Mouse (Mus musculus): ENCODE data around the gene Cd274. TPM values are rescaled to one million over a fixed set of nuclear protein-coding genes. Genes with fewer than 3 reads are reported as not detected.

Gene Cd274
- polyA plus RNA-seq (2016; fragmentation: Nextera tagmentation; extraction: Ambion mirVana) = 0.13 and 0.21 TPM in 2 replicates

GRCm38 (mm10) chr19:29366969-29367622 is at the start of gene Cd274, which contains the start of gene Plgrkt:
Gene Cd274 (plus strand): TSS chr19:29367455.
Gene Plgrkt (minus strand): TSS chr19:29367390.
- Histone ChIP-seq H3K27ac (no peak within 1 kb of the TSS), H3K4me3 (replicated peaks) (peak within 1 kb of the TSS; percentile 52), H3K36me3 (no peaks in the 10 kb centered on the region), H3K4me2 (peak within 1 kb of the TSS; percentile 87), H3K4me1 (replicated peaks) (peaks cover 8% of the 10 kb centered on the region; the same call in 1 of the 2 replicates), H3K9ac (replicated peaks) (peak within 1 kb of the TSS; percentile 52), H3K27me3 (peaks cover 11% of the 10 kb centered on the region; the same call in 1 of the 2 replicates), H3K9me3 (no peaks in the 10 kb centered on the region)
- WGBS = 3% methylated on average over 26 of the region's 26 CpGs
- no peak for ATAC-seq (ENCODE audit: insufficient number of reproducible peaks, insufficient read depth, low FRiP score, low TSS enrichment, low read depth)

- ATAC-seq (ENCODE audit: insufficient number of reproducible peaks, insufficient read depth, low FRiP score, low TSS enrichment, low read depth) = no peak
- H3K27ac ChIP-seq = no peak overlapping the region
- H3K4me1 ChIP-seq (replicated peaks) = 0 out of 2 replicates have a peak, but pooled peaks cover 7% of the 10 kb centered on the region
- peaks cover 3% of the 10 kb centered on the region; the same call in 1 of the 2 replicates for H3K27me3 ChIP-seq
- no peak overlapping the region for H3K4me3 ChIP-seq (replicated peaks)
- no peaks in the 10 kb centered on the region for H3K9me3 ChIP-seq
- H3K36me3 ChIP-seq = no peaks in the 10 kb centered on the region
- WGBS = 70% methylated on average over 8 of the region's 8 CpGs
- no peak overlapping the region for H3K9ac ChIP-seq (replicated peaks)
- no peak overlapping the region for H3K4me2 ChIP-seq
Measured at GRCm38 (mm10) chr19:29323416-29324049, 43.7 kb upstream of the Cd274 start.

- Histone ChIP-seq H3K27ac (no peak within 1 kb of the TSS), H3K4me3 (replicated peaks) (peak within 1 kb of the TSS; percentile 45), H3K36me3 (no peaks in the 10 kb centered on the region), H3K4me1 (replicated peaks) (0 out of 2 replicates have a peak, but pooled peaks cover 7% of the 10 kb centered on the region), H3K9me3 (no peaks in the 10 kb centered on the region), H3K9ac (replicated peaks) (peak within 1 kb of the TSS; percentile 18; the same call in 1 of the 2 replicates), H3K4me2 (peak within 1 kb of the TSS; percentile 58), H3K27me3 (peaks cover 3% of the 10 kb centered on the region; the same call in 1 of the 2 replicates)
- peak; percentile 94 for ATAC-seq (ENCODE audit: insufficient number of reproducible peaks, insufficient read depth, low FRiP score, low TSS enrichment, low read depth)
- WGBS = 2% methylated on average over 31 of the region's 31 CpGs
Measured at GRCm38 (mm10) chr19:29325053-29325851, 42.0 kb upstream of the Cd274 start, which contains the start of gene Insl6. Gene Insl6 (minus strand): TSS chr19:29325356.

GRCm38 (mm10) chr19:29325852-29326180 is 41.4 kb upstream of the Cd274 start:
- H3K27ac ChIP-seq = no peak overlapping the region
- H3K9me3 ChIP-seq = no peaks in the 10 kb centered on the region
- WGBS = 65% methylated on average over 9 of the region's 9 CpGs
- H3K4me1 ChIP-seq (replicated peaks) = 0 out of 2 replicates have a peak, but pooled peaks cover 7% of the 10 kb centered on the region
- H3K27me3 ChIP-seq = peaks cover 3% of the 10 kb centered on the region; the same call in 1 of the 2 replicates
- peak overlapping the region; percentile 58 for H3K4me2 ChIP-seq
- H3K36me3 ChIP-seq = no peaks in the 10 kb centered on the region
- no peak for ATAC-seq (ENCODE audit: insufficient number of reproducible peaks, insufficient read depth, low FRiP score, low TSS enrichment, low read depth)
- H3K9ac ChIP-seq (replicated peaks) = no peak overlapping the region
- H3K4me3 ChIP-seq (replicated peaks) = peak overlapping the region; percentile 45

- Histone ChIP-seq H3K9ac (replicated peaks) (no peak overlapping the region), H3K36me3 (no peaks in the 10 kb centered on the region), H3K27me3 (peaks cover 3% of the 10 kb centered on the region; the same call in 1 of the 2 replicates), H3K4me3 (replicated peaks) (no peak overlapping the region), H3K27ac (no peak overlapping the region), H3K9me3 (no peaks in the 10 kb centered on the region), H3K4me1 (replicated peaks) (0 out of 2 replicates have a peak, but pooled peaks cover 7% of the 10 kb centered on the region), H3K4me2 (no peak overlapping the region)
- WGBS = 92% methylated on average over 4 of the region's 4 CpGs
- ATAC-seq (ENCODE audit: insufficient number of reproducible peaks, insufficient read depth, low FRiP score, low TSS enrichment, low read depth) = no peak
Measured at GRCm38 (mm10) chr19:29326396-29326795, 40.9 kb upstream of the Cd274 start.

- ATAC-seq (ENCODE audit: insufficient number of reproducible peaks, insufficient read depth, low FRiP score, low TSS enrichment, low read depth) = no peak
- no peak overlapping the region for H3K4me2 ChIP-seq
- no peaks in the 10 kb centered on the region for H3K36me3 ChIP-seq
- peaks cover 3% of the 10 kb centered on the region; the same call in 1 of the 2 replicates for H3K27me3 ChIP-seq
- H3K27ac ChIP-seq = no peak overlapping the region
- H3K9ac ChIP-seq (replicated peaks) = no peak overlapping the region
- 83% methylated on average over 13 of the region's 13 CpGs for WGBS
- H3K4me3 ChIP-seq (replicated peaks) = no peak overlapping the region
- 0 out of 2 replicates have a peak, but pooled peaks cover 7% of the 10 kb centered on the region for H3K4me1 ChIP-seq (replicated peaks)
- H3K9me3 ChIP-seq = no peaks in the 10 kb centered on the region
Measured at GRCm38 (mm10) chr19:29326822-29327552, 40.3 kb upstream of the Cd274 start.

- 2% methylated on average over 23 of the region's 23 CpGs for WGBS
- Histone ChIP-seq H3K4me2 (peak within 1 kb of the TSS; percentile 79), H3K9me3 (no peaks in the 10 kb centered on the region), H3K9ac (replicated peaks) (peak within 1 kb of the TSS; percentile 60), H3K27ac (no peak within 1 kb of the TSS), H3K4me1 (replicated peaks) (peaks cover 8% of the 10 kb centered on the region), H3K36me3 (no peaks in the 10 kb centered on the region), H3K4me3 (replicated peaks) (peak within 1 kb of the TSS; percentile 41), H3K27me3 (peaks cover 8% of the 10 kb centered on the region; the same call in 1 of the 2 replicates)
- ATAC-seq (ENCODE audit: insufficient number of reproducible peaks, insufficient read depth, low FRiP score, low TSS enrichment, low read depth) = peak; percentile 47; the same call in 1 of the 2 replicates
Measured at GRCm38 (mm10) chr19:29334068-29334745, 33.0 kb upstream of the Cd274 start, which contains the start of gene Rln1. Gene Rln1 (minus strand): TSS chr19:29334670.

GRCm38 (mm10) chr19:29336624-29337023 is 30.6 kb upstream of the Cd274 start:
- Histone ChIP-seq H3K36me3 (no peaks in the 10 kb centered on the region), H3K9me3 (no peaks in the 10 kb centered on the region), H3K27ac (no peak overlapping the region), H3K27me3 (peaks cover 8% of the 10 kb centered on the region; the same call in 1 of the 2 replicates), H3K9ac (replicated peaks) (no peak overlapping the region), H3K4me2 (no peak overlapping the region), H3K4me1 (replicated peaks) (peaks cover 8% of the 10 kb centered on the region), H3K4me3 (replicated peaks) (no peak overlapping the region)
- no peak for ATAC-seq (ENCODE audit: insufficient number of reproducible peaks, insufficient read depth, low FRiP score, low TSS enrichment, low read depth)
- 82% methylated on average over 2 of the region's 2 CpGs for WGBS

- Histone ChIP-seq H3K9ac (replicated peaks) (no peak overlapping the region), H3K27me3 (no peaks in the 10 kb centered on the region), H3K4me1 (replicated peaks) (no peaks in the 10 kb centered on the region), H3K4me2 (no peak overlapping the region), H3K4me3 (replicated peaks) (no peak overlapping the region), H3K27ac (no peak overlapping the region), H3K9me3 (no peaks in the 10 kb centered on the region), H3K36me3 (no peaks in the 10 kb centered on the region)
- 93% methylated on average over 4 of the region's 4 CpGs for WGBS
- no peak for ATAC-seq (ENCODE audit: insufficient number of reproducible peaks, insufficient read depth, low FRiP score, low TSS enrichment, low read depth)
Measured at GRCm38 (mm10) chr19:29341029-29341428, 26.2 kb upstream of the Cd274 start.

GRCm38 (mm10) chr19:29342281-29342680 is 25.0 kb upstream of the Cd274 start:
- Histone ChIP-seq H3K4me1 (replicated peaks) (no peaks in the 10 kb centered on the region), H3K4me3 (replicated peaks) (no peak overlapping the region), H3K9ac (replicated peaks) (no peak overlapping the region), H3K4me2 (no peak overlapping the region), H3K36me3 (no peaks in the 10 kb centered on the region), H3K27ac (no peak overlapping the region), H3K27me3 (no peaks in the 10 kb centered on the region), H3K9me3 (no peaks in the 10 kb centered on the region)
- 78% methylated on average over 6 of the region's 6 CpGs for WGBS
- no peak for ATAC-seq (ENCODE audit: insufficient number of reproducible peaks, insufficient read depth, low FRiP score, low TSS enrichment, low read depth)
